Mouse (Mus musculus) megakaryocyte, embryonic 14.5 days (primary cell): Measurements from ENCODE around the gene Ifna7. TPM values are rescaled to one million over a fixed set of nuclear protein-coding genes. Genes with fewer than 3 reads are reported as not detected.
"Not testable (repeated sequence)": the region's sequence is repeated elsewhere in the genome, so short reads cannot be mapped to it uniquely, and the experiment has no call there.

Source experiments
- H3K27me3 ChIP-seq: replicated peaks from 2 replicates; pipeline ENCODE3; 2012; ENCODE audit warnings: inconsistent platforms
- H3K36me3 ChIP-seq: replicated peaks from 2 replicates; pipeline ENCODE3; 2012; ENCODE audit warnings: low read length, inconsistent platforms, mixed read lengths
- H3K4me1 ChIP-seq: 2 replicates; pipeline ENCODE4 v1.6.1; 2012; ENCODE audit warnings: inconsistent platforms
- H3K4me3 ChIP-seq: replicated peaks from 2 replicates; pipeline ENCODE3; 2012; ENCODE audit warnings: moderate library complexity, mild to moderate bottlenecking, inconsistent platforms
- H3K9me3 ChIP-seq: 2 replicates; pipeline ENCODE4 v1.6.1; 2012; ENCODE audit warnings: inconsistent platforms
- FLI1 ChIP-seq: IDR thresholded peaks from 2 replicates; pipeline ENCODE4 v1.6.1; 2012; ENCODE audit warnings: low read length, inconsistent platforms, mixed read lengths
- GATA1 ChIP-seq: IDR thresholded peaks from 3 replicates; pipeline ENCODE4 v1.6.1; 2012; ENCODE audit warnings: mixed read lengths, low read length, inconsistent platforms, borderline replicate concordance
- polyA plus RNA-seq: library from polyadenylated mRNA; stranded (reverse); fragments of >175 nt; gene quantifications from 2 replicates; pipeline ENCODE4 v1.2.3, GENCODE M21; 2012; ENCODE audit warnings: low replicate concordance; ENCODE audit not compliant: insufficient read depth

Gene Ifna7
- polyA plus RNA-seq, 1 experiment = not detected

DNA sequence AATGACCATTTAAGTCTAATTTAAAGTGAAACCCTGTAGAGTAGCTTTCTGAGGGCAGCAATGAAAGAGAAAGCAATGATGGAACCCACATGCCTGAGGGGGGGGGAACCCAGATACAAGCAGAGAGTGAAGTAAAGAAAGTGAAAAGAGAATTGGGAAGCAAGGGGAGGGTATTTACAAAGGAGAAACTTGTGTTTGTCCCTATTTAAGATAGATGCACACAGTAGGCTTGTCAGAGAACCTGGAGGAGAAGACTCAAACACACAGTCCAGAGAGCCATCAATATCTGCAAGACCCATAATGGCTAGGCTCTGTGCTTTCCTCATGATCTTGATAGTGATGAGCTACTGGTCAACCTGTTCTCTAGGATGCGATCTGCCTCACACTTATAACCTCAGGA lies 3.6 kb downstream of the Ifna7 start, which contains the start of gene Ifna11:
Gene Ifna11, plus strand, starts transcription at position 301 of the 400 bp plus-strand sequence.
- Histone ChIP-seq H3K36me3 (no peaks in the 10 kb centered on the region), H3K4me3 (no peak within 1 kb of the TSS), H3K9me3 (no peaks in the 10 kb centered on the region), H3K27me3 (peaks cover 2% of the 10 kb centered on the region), H3K4me1 (0 out of 2 replicates have a peak, but pooled peaks cover 3% of the 10 kb centered on the region)
- TF ChIP-seq FLI1 = no peak
- no peak for TF ChIP-seq GATA1

DNA sequence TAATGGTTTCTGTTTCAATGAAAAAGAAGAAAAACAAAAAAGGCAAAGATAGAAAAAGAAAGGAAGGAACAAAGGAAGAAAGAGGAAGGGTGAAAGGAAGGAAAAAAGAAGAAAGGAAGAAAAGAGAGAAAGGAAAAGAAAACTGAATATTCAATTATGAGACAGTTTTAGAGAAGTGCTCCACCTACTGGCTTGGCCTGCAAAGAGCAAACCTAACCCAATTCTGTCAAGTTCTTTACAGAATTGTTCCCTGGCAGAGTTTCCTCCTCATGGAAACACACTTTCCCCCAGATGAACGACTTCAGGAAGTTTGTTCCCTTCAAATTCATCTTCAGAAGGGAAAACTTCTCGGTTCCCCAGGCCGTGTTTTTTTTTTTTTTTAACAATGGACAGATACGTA lies 7.0 kb downstream of the Ifna7 start:
- H3K9me3 ChIP-seq = no peaks in the 10 kb centered on the region
- 0 out of 2 replicates have a peak, but pooled peaks cover 3% of the 10 kb centered on the region for H3K4me1 ChIP-seq
- H3K27me3 ChIP-seq = peaks cover 2% of the 10 kb centered on the region
- no peaks in the 10 kb centered on the region for H3K36me3 ChIP-seq
- no peak overlapping the region for H3K4me3 ChIP-seq
- no peak for TF ChIP-seq FLI1
- no peak for TF ChIP-seq GATA1

DNA sequence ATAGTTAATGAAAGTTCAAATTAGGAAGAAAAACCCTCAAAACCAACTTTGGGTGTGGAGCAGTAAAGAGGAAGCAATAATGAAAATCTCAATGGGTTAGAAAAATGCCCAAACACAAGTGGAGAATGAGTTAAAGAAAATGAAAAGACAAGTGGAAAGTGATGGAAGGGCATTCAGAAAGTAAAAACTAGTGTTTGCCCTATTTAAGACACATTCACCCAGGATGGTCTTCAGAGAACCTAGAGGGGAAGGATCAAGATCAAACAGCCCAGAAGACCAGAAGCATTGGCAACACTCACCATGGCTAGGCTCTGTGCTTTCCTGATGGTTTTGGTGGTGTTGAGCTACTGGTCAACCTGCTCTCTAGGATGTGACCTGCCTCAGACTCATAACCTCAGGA lies 11.1 kb downstream of the Ifna7 start, which contains the start of gene Ifna6:
Gene Ifna6, plus strand, starts transcription at position 301 of the 400 bp plus-strand sequence.
- H3K4me3 ChIP-seq, H3K27me3 ChIP-seq, H3K36me3 ChIP-seq, H3K9me3 ChIP-seq: not testable (repeated sequence)
- H3K4me1 ChIP-seq = peaks cover 13% of the 10 kb centered on the region

DNA sequence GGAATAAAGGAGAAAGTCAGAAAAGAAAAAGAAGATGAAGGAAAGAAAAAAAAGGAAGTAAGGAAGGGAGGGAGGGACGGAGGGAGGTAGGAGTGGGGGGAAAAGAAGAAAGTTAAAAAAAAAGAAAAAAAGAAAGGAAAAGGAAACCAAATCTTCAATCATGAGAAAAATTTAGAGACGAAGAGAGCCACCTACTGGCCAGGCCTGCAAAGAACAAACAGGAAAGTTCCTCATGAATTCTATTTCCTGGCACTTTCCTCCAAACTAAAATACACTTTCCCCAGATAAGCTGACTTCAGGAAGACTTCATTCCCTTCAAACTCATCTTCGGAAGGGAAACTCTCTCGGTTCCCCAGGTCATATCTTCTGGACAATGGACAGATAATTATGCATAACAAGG lies 14.5 kb downstream of the Ifna7 start:
- TF ChIP-seq GATA1 (no peak), FLI1 (no peak)
- Histone ChIP-seq H3K4me1 (peaks cover 11% of the 10 kb centered on the region), H3K9me3 (no peaks in the 10 kb centered on the region), H3K4me3 (no peak overlapping the region), H3K27me3 (no peaks in the 10 kb centered on the region), H3K36me3 (no peaks in the 10 kb centered on the region)

DNA sequence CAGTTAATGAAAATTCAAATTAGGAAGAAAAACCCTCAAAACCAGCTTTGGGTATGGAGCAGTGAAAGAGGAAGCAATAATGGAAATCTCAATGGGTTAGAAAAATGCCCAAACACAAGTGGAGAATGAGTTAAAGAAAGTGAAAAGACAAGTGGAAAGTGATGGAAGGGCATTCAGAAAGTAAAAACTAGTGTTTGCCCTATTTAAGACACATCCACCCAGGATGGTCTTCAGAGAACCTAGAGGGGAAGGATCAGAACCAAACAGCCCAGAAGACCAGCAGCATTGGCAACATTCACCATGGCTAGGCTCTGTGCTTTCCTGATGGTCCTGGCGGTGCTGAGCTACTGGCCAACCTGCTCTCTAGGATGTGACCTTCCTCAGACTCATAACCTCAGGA lies 19.2 kb downstream of the Ifna7 start, which contains the start of gene Ifna5:
Gene Ifna5, plus strand, starts transcription at position 301 of the 400 bp plus-strand sequence.
- H3K27me3 ChIP-seq, H3K4me1 ChIP-seq, H3K4me3 ChIP-seq, H3K9me3 ChIP-seq, H3K36me3 ChIP-seq: not testable (repeated sequence)

DNA sequence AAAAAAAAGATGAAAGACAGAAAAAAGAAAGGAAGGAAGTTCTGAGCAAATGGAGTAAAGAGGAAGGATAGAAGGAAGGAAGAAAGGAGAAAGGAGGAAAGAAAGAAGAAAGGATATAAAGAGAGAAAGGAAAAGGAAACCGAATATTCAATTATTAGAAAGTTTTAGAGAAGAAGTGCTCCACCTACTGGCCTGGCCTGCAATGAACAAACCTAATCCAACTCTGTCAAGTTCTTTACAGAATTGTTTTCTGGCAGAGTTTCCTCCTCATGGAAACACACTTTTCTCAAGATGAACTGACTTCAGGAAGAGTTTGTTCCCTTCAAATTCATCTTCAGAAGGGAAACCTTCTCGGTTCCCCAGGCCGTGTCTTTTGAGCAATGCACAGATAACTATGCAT lies 22.8 kb downstream of the Ifna7 start:
- H3K36me3 ChIP-seq = no peaks in the 10 kb centered on the region
- H3K27me3 ChIP-seq = peaks cover 7% of the 10 kb centered on the region
- no peak overlapping the region for H3K4me3 ChIP-seq
- no peaks in the 10 kb centered on the region for H3K9me3 ChIP-seq
- TF ChIP-seq FLI1 (no peak), GATA1 (no peak)
- H3K4me1 ChIP-seq = peaks cover 4% of the 10 kb centered on the region; the same call in 1 of the 2 replicates

DNA sequence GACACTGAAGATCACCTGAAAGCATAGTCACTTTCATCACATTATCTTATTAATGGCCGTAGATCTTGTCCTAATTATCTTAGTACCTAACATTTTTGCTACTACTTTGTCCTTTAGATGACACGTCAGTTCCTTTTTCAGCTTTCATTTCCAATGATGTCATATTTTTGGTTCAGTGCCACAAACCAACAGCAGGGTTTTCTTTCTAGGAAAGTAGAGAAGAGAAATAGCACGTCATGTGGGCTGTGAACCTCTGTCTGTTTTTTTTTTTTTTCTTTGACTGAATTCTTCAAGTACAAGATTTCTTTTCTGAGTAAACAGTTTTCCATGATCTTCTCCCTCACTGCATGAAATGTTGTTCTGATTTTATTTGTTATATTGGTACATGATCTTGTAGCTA lies 24.0 kb downstream of the Ifna7 start:
- H3K4me1 ChIP-seq = peaks cover 4% of the 10 kb centered on the region; the same call in 1 of the 2 replicates
- no peak overlapping the region for H3K4me3 ChIP-seq
- TF ChIP-seq GATA1 (no peak), FLI1 (no peak)
- H3K27me3 ChIP-seq = peaks cover 7% of the 10 kb centered on the region
- H3K9me3 ChIP-seq = no peaks in the 10 kb centered on the region
- H3K36me3 ChIP-seq = no peaks in the 10 kb centered on the region

DNA sequence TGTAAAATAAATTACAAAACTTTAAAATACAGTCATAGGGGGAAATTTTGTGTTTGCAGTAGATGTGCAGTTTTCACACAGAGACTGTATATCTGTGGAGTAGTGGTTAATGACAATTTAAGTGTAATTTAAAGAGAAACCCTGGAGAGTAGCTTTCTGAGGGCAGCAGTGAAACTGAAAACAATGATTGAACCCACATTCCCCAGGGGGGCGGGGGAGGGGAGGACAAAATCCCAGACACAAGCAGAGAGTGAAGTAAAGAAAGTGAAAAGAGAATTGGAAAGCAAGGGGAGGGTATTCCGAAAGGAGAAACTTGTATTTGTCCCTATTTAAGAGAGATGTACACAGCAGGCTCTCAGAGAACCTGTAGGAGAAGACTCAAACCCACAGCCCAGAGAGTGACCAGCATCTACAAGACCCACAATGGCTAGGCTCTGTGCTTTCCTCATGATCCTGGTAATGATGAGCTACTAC lies 25.4 kb downstream of the Ifna7 start, which contains the start of gene Ifna4:
Gene Ifna4, plus strand, starts transcription at position 424 of the 474 bp plus-strand sequence.
- TF ChIP-seq FLI1 (no peak), GATA1 (no peak)
- H3K4me1 ChIP-seq = peaks cover 4% of the 10 kb centered on the region; the same call in 1 of the 2 replicates
- peaks cover 5% of the 10 kb centered on the region for H3K27me3 ChIP-seq

DNA sequence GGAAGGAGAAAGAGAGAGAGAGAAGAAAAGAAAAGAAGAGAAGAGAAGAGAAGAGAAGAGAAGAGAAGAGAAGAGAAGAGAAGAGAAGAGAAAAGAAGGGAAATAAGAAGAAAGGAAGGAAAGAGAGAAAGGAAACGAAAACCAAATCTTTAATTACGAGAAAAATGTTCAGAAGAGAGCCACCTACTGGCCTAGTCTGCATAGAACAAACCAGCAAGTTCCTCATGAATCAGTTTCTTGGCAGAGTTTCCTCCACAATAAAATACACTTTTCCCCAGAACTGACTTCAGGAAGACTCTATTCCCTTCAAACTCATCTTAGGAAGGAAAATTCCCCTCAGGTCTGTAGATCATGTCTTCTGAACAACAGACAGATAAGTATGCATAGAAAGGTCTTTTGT lies 29.3 kb downstream of the Ifna7 start:
- H3K36me3 ChIP-seq = no peaks in the 10 kb centered on the region

More for the DNA sequence above, 25.4 kb downstream of the Ifna7 start, which contains the start of gene Ifna4:
- Histone ChIP-seq H3K36me3 (no peaks in the 10 kb centered on the region), H3K9me3 (no peaks in the 10 kb centered on the region), H3K4me3 (no peak within 1 kb of the TSS)

DNA sequence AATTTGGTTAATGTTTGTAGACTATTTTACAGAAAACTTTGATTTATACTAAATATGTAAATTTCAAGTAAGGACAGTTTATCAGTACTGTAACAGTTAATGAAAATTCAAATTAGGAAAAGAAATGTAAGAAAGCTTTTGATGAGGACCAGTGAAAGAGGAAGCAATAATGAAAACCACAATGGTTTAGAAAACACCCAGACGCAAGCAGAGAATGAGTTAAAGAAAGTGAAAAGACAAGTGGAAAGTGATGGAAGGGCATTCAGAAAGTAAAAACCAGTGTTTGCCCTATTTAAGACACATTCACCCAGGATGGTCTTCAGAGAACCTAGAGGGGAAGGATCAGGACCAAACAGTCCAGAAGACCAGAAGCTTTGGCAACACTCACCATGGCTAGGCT lies 33.7 kb downstream of the Ifna7 start, which contains the start of gene Ifna1:
Gene Ifna1, plus strand, starts transcription at position 390 of the 400 bp plus-strand sequence.
- Histone ChIP-seq H3K9me3 (no peaks in the 10 kb centered on the region), H3K4me1 (no peaks in the 10 kb centered on the region), H3K27me3 (peaks cover 8% of the 10 kb centered on the region), H3K36me3 (no peaks in the 10 kb centered on the region), H3K4me3 (no peak within 1 kb of the TSS)
- no peak for TF ChIP-seq FLI1
- no peak for TF ChIP-seq GATA1

More for the DNA sequence above, 29.3 kb downstream of the Ifna7 start:
- Histone ChIP-seq H3K9me3 (no peaks in the 10 kb centered on the region), H3K4me3 (no peak overlapping the region), H3K4me1 (peaks cover 4% of the 10 kb centered on the region; the same call in 1 of the 2 replicates), H3K27me3 (peaks cover 8% of the 10 kb centered on the region)
- no peak for TF ChIP-seq GATA1
- no peak for TF ChIP-seq FLI1
